Mouse (Mus musculus): ENCODE data around the gene Dclk2. TPM values are rescaled to one million over a fixed set of nuclear protein-coding genes. Genes with fewer than 3 reads are reported as not detected.
A peak's percentile ranks its signal among the peaks of the same experiment; 100 is the strongest.

The Dclk2 gene
- polyA plus RNA-seq, 1 experiment from 2014 or later: 13.8 TPM

- H3K4me2 ChIP-seq: no peak overlapping the region
- no peak overlapping the region for H3K9ac ChIP-seq
- WGBS (ENCODE audit: insufficient replicate concordance): 68% methylated on average over 10 of the region's 10 CpGs
- no peak overlapping the region for H3K4me3 ChIP-seq (replicated peaks)
- H3K9me3 ChIP-seq (replicated peaks): no peaks in the 10 kb centered on the region
- no peak overlapping the region for H3K27ac ChIP-seq (replicated peaks)
- peaks cover 36% of the 10 kb centered on the region for H3K27me3 ChIP-seq
- H3K36me3 ChIP-seq (replicated peaks): no peaks in the 10 kb centered on the region
- ATAC-seq (ENCODE audit: insufficient read depth): no peak
- H3K4me1 ChIP-seq (replicated peaks): peaks cover 10% of the 10 kb centered on the region; the same call in 1 of the 2 replicates
Observed at GRCm38 (mm10) chr3:86923686-86924085, 3.0 kb upstream of the Dclk2 start.

- H3K9me3 ChIP-seq (replicated peaks): no peaks in the 10 kb centered on the region
- H3K36me3 ChIP-seq (replicated peaks): no peaks in the 10 kb centered on the region
- peaks cover 55% of the 10 kb centered on the region for H3K27me3 ChIP-seq
- H3K27ac ChIP-seq (replicated peaks): no peak overlapping the region
- no peak overlapping the region for H3K4me3 ChIP-seq (replicated peaks)
- H3K4me1 ChIP-seq (replicated peaks): peaks cover 10% of the 10 kb centered on the region; the same call in 1 of the 2 replicates
- WGBS (ENCODE audit: insufficient replicate concordance): 57% methylated on average over 18 of the region's 18 CpGs
- H3K9ac ChIP-seq: no peak overlapping the region
- H3K4me2 ChIP-seq: peak overlapping the region; percentile 75; the same call in 1 of the 2 replicates
- no peak for ATAC-seq (ENCODE audit: insufficient read depth)
Observed at GRCm38 (mm10) chr3:86921181-86921975, 726 bp upstream of the Dclk2 start.

- no peak for ATAC-seq (ENCODE audit: insufficient read depth)
Observed at GRCm38 (mm10) chr3:86919641-86920342, 860 bp downstream of the Dclk2 start.

GRCm38 (mm10) chr3:86917048-86917447 lies 3.6 kb downstream of the Dclk2 start:
- ATAC-seq (ENCODE audit: insufficient read depth): no peak
- no peaks in the 10 kb centered on the region for H3K9me3 ChIP-seq (replicated peaks)
- H3K36me3 ChIP-seq (replicated peaks): no peaks in the 10 kb centered on the region
- peaks cover 17% of the 10 kb centered on the region for H3K4me1 ChIP-seq (replicated peaks)
- no peak overlapping the region for H3K4me2 ChIP-seq
- 65% methylated on average over 5 of the region's 5 CpGs for WGBS (ENCODE audit: insufficient replicate concordance)
- H3K27ac ChIP-seq (replicated peaks): no peak overlapping the region
- H3K4me3 ChIP-seq (replicated peaks): no peak overlapping the region
- peaks cover 53% of the 10 kb centered on the region for H3K27me3 ChIP-seq
- H3K9ac ChIP-seq: no peak overlapping the region

More at GRCm38 (mm10) chr3:86919641-86920342, 860 bp downstream of the Dclk2 start:
- peaks cover 16% of the 10 kb centered on the region for H3K4me1 ChIP-seq (replicated peaks)
- no peaks in the 10 kb centered on the region for H3K9me3 ChIP-seq (replicated peaks)
- no peak overlapping the region for H3K9ac ChIP-seq
- H3K4me3 ChIP-seq (replicated peaks): peak overlapping the region; percentile 59
- no peaks in the 10 kb centered on the region for H3K36me3 ChIP-seq (replicated peaks)
- peaks cover 55% of the 10 kb centered on the region for H3K27me3 ChIP-seq
- H3K4me2 ChIP-seq: peak overlapping the region; percentile 75
- under 1% methylated on average over 56 of the region's 61 CpGs for WGBS (ENCODE audit: insufficient replicate concordance)
- H3K27ac ChIP-seq (replicated peaks): no peak overlapping the region

GRCm38 (mm10) chr3:86916626-86917025 lies 4.0 kb downstream of the Dclk2 start:
- Histone ChIP-seq H3K4me1 (replicated peaks) (peaks cover 17% of the 10 kb centered on the region), H3K27ac (replicated peaks) (no peak overlapping the region), H3K4me3 (replicated peaks) (no peak overlapping the region), H3K9me3 (replicated peaks) (no peaks in the 10 kb centered on the region), H3K36me3 (replicated peaks) (no peaks in the 10 kb centered on the region), H3K4me2 (no peak overlapping the region), H3K27me3 (peaks cover 49% of the 10 kb centered on the region), H3K9ac (no peak overlapping the region)
- 71% methylated on average over 4 of the region's 4 CpGs for WGBS (ENCODE audit: insufficient replicate concordance)
- ATAC-seq (ENCODE audit: insufficient read depth): no peak

- H3K27me3 ChIP-seq: peaks cover 35% of the 10 kb centered on the region
- H3K4me2 ChIP-seq: no peak overlapping the region
- 37% methylated on average over 13 of the region's 13 CpGs for WGBS (ENCODE audit: insufficient replicate concordance)
- no peak for ATAC-seq (ENCODE audit: insufficient read depth)
- no peak overlapping the region for H3K4me3 ChIP-seq (replicated peaks)
- peaks cover 17% of the 10 kb centered on the region for H3K4me1 ChIP-seq (replicated peaks)
- H3K27ac ChIP-seq (replicated peaks): no peak overlapping the region
- H3K9ac ChIP-seq: no peak overlapping the region
- H3K36me3 ChIP-seq (replicated peaks): no peaks in the 10 kb centered on the region
- H3K9me3 ChIP-seq (replicated peaks): no peaks in the 10 kb centered on the region
Observed at GRCm38 (mm10) chr3:86915291-86915690, 5.4 kb downstream of the Dclk2 start.

- Histone ChIP-seq H3K4me3 (replicated peaks) (no peak overlapping the region), H3K36me3 (replicated peaks) (no peaks in the 10 kb centered on the region), H3K4me2 (no peak overlapping the region), H3K9me3 (replicated peaks) (no peaks in the 10 kb centered on the region), H3K9ac (no peak overlapping the region), H3K27me3 (peaks cover 25% of the 10 kb centered on the region), H3K4me1 (replicated peaks) (peaks cover 7% of the 10 kb centered on the region), H3K27ac (replicated peaks) (no peak overlapping the region)
- no peak for ATAC-seq (ENCODE audit: insufficient read depth)
- 60% methylated on average over 3 of the region's 3 CpGs for WGBS (ENCODE audit: insufficient replicate concordance)
Observed at GRCm38 (mm10) chr3:86914316-86914715, 6.3 kb downstream of the Dclk2 start.

GRCm38 (mm10) chr3:86898366-86898765 lies 22.3 kb downstream of the Dclk2 start:
- no peak overlapping the region for H3K4me3 ChIP-seq (replicated peaks)
- ATAC-seq (ENCODE audit: insufficient read depth): no peak
- no peaks in the 10 kb centered on the region for H3K27me3 ChIP-seq
- H3K27ac ChIP-seq (replicated peaks): no peak overlapping the region
- H3K9me3 ChIP-seq (replicated peaks): no peaks in the 10 kb centered on the region
- WGBS (ENCODE audit: insufficient replicate concordance): 72% methylated on average over 5 of the region's 5 CpGs
- no peaks in the 10 kb centered on the region for H3K4me1 ChIP-seq (replicated peaks)
- no peak overlapping the region for H3K9ac ChIP-seq
- H3K36me3 ChIP-seq (replicated peaks): no peaks in the 10 kb centered on the region
- H3K4me2 ChIP-seq: no peak overlapping the region

GRCm38 (mm10) chr3:86897551-86897950 lies 23.1 kb downstream of the Dclk2 start:
- H3K27me3 ChIP-seq: no peaks in the 10 kb centered on the region
- no peak overlapping the region for H3K4me3 ChIP-seq (replicated peaks)
- no peaks in the 10 kb centered on the region for H3K36me3 ChIP-seq (replicated peaks)
- no peak overlapping the region for H3K4me2 ChIP-seq
- no peaks in the 10 kb centered on the region for H3K9me3 ChIP-seq (replicated peaks)
- H3K4me1 ChIP-seq (replicated peaks): no peaks in the 10 kb centered on the region
- H3K9ac ChIP-seq: no peak overlapping the region
- no peak overlapping the region for H3K27ac ChIP-seq (replicated peaks)
- no peak for ATAC-seq (ENCODE audit: insufficient read depth)
- WGBS (ENCODE audit: insufficient replicate concordance): 66% methylated on average over 8 of the region's 8 CpGs

GRCm38 (mm10) chr3:86897066-86897465 lies 23.6 kb downstream of the Dclk2 start:
- Histone ChIP-seq H3K4me1 (replicated peaks) (no peaks in the 10 kb centered on the region), H3K27ac (replicated peaks) (no peak overlapping the region), H3K4me3 (replicated peaks) (no peak overlapping the region), H3K36me3 (replicated peaks) (no peaks in the 10 kb centered on the region), H3K27me3 (no peaks in the 10 kb centered on the region), H3K9me3 (replicated peaks) (no peaks in the 10 kb centered on the region), H3K4me2 (no peak overlapping the region), H3K9ac (no peak overlapping the region)
- WGBS (ENCODE audit: insufficient replicate concordance): 76% methylated on average over 9 of the region's 9 CpGs
- no peak for ATAC-seq (ENCODE audit: insufficient read depth)

GRCm38 (mm10) chr3:86894491-86894890 lies 26.2 kb downstream of the Dclk2 start:
- H3K4me3 ChIP-seq (replicated peaks): no peak overlapping the region
- no peaks in the 10 kb centered on the region for H3K36me3 ChIP-seq (replicated peaks)
- H3K9ac ChIP-seq: no peak overlapping the region
- WGBS (ENCODE audit: insufficient replicate concordance): 22% methylated on average over 2 of the region's 2 CpGs
- H3K27ac ChIP-seq (replicated peaks): no peak overlapping the region
- ATAC-seq (ENCODE audit: insufficient read depth): no peak
- no peak overlapping the region for H3K4me2 ChIP-seq
- H3K4me1 ChIP-seq (replicated peaks): no peaks in the 10 kb centered on the region
- no peaks in the 10 kb centered on the region for H3K9me3 ChIP-seq (replicated peaks)
- no peaks in the 10 kb centered on the region for H3K27me3 ChIP-seq
